Comparison of ENCODE assay signal across 10 mouse cellular contexts in the genomic region with DNA sequence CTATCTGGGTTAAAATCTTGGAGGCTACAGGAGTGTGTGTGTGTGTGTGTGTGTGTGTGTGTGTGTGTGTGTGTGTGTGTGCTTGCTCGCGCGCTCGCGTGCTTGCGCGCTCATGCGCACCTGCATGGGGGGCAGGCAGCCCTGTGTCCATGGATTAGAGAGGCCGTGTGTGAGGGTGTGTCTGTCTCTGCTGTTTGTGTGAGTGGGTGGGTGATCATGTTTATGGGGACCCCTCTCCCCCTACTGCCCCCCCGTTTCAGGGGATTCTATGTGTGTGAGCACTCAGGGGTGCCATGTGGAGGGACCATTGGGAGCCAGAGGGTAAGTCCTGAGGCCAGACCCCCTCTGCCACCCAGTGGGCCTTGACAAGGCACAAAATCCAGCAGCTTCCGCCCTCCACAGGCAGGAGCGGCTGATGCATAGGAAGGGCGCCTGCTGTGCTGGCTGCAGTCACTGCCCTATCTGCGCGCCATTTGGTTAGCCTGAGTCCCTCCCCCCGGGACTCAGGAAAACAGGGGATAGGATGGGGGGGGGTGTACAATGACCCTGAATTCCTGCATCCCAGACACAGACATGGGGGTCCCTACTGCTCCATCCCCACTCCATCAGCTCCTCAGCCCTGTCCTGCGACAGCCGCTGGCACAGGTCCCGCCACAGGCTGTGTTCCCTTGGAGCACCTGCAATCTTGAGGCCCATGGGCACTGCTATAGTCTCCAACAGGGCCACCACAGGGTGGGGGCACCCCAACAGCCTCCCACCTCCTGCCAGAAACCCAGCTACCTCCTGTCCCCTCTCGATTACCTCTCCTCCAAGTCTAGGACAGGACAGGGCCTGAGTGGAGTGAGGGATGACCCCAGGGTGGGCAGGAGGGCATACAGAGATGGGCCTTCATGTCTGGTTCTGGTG. TPM values are rescaled to one million over a fixed set of nuclear protein-coding genes. Genes with fewer than 3 reads are reported as not detected.
A peak's percentile ranks its signal among the peaks of the same experiment; 100 is the strongest.
DNase-seq lines count a peak whose midpoint lies in the region; ATAC-seq lines count a peak whose summit lies in the region.
"Had no signal": no experiment of that assay in that cellular context is flagged by ENCODE, and none has a peak within 500 bp of the region (broad histone marks: within the 10 kb centered on the region; RNA-seq: fewer than 3 reads in every experiment).

No protein-coding gene starts in this region.

- DNase-seq in frontal cortex, postnatal 36 days (ENCODE audit: low spot score in 2 of 2): no peak
- peak; percentile 55 for DNase-seq in right cerebral cortex, postnatal 4 days
- no peak for DNase-seq in right cerebral cortex, adult 18-20 months
- no peak for DNase-seq in limb, embryonic 10.5 days (ENCODE audit: low spot score)
- no peak for DNase-seq in gastrocnemius, postnatal 14 days
- DNase-seq in ovary, postnatal 14 days (ENCODE audit: low spot score): no peak
- DNase-seq: liver, embryonic 13.5 days; thymus, postnatal 14 days had no signal

- intact Hi-C loops in gastrocnemius, postnatal 14 days (cut with DNase I; ENCODE audit: low total_unique reads): no loop called here

- H3K9me3 ChIP-seq in limb, embryonic 10.5 days (replicated peaks): no peaks in the 10 kb centered on the region
- H3K9me3 ChIP-seq: liver, embryonic 13.5 days had no signal

- 5% methylated on average over 19 of the region's 20 CpGs for WGBS in limb, embryonic 10.5 days

- H3K4me1 ChIP-seq in limb, embryonic 10.5 days: peaks cover 35% of the 10 kb centered on the region
- H3K4me1 ChIP-seq: liver, embryonic 13.5 days had no signal

- H3K27ac ChIP-seq in limb, embryonic 10.5 days: no peak overlapping the region
- H3K27ac ChIP-seq: liver, embryonic 13.5 days had no signal

- ATAC-seq in frontal cortex, adult (ENCODE audit: low TSS enrichment): 0 out of 2 replicates have a peak, but pooled peaks have one; percentile 21
- ATAC-seq in megakaryocyte progenitor cell, adult 5-6 weeks (replicated peaks; ENCODE audit: poor library complexity): no peak

- peak overlapping the region; percentile 39 for H3K4me3 ChIP-seq in limb, embryonic 10.5 days
- H3K4me3 ChIP-seq: liver, embryonic 13.5 days had no signal

- H3K36me3 ChIP-seq in limb, embryonic 10.5 days: no peaks in the 10 kb centered on the region
- H3K36me3 ChIP-seq: liver, embryonic 13.5 days had no signal

- peaks cover 100% of the 10 kb centered on the region for H3K27me3 ChIP-seq in limb, embryonic 10.5 days (ENCODE audit: low read depth, poor library complexity, severe bottlenecking)

RNA-seq across cellular contexts. Expression of a gene that starts 14.7 kb away (rescaled TPM):
- polyA plus RNA-seq in limb, embryonic 10.5 days (2016; fragmentation: Nextera tagmentation; extraction: Ambion mirVana): 0.06 and 0.21 TPM in 2 replicates
- total RNA-seq in gastrocnemius, postnatal 14 days (2021): 1 to 10 TPM in 1 of 2 experiments, under 1 TPM in 1; 0.51 to 1.3 TPM
- not detected in 2 replicates for total RNA-seq in megakaryocyte progenitor cell, adult 5-6 weeks (2015)
- not detected in 2 replicates for total RNA-seq in megakaryocyte progenitor cell, adult 5-6 weeks (2017)
- polyA plus RNA-seq: liver, embryonic 13.5 days had no signal

RNA-seq across cellular contexts. Expression of a gene that starts 21.7 kb away (rescaled TPM):
- not detected in 2 replicates for polyA plus RNA-seq in limb, embryonic 10.5 days (2016; fragmentation: Nextera tagmentation; extraction: Ambion mirVana)
- total RNA-seq in gastrocnemius, postnatal 14 days (2021): not detected
- not detected in 2 replicates for total RNA-seq in megakaryocyte progenitor cell, adult 5-6 weeks (2015)
- total RNA-seq in megakaryocyte progenitor cell, adult 5-6 weeks (2017): not detected in 2 replicates

RNA-seq across cellular contexts. Expression of a gene that starts 24.3 kb away (rescaled TPM):
- 72.6 and 73.3 TPM in 2 replicates for polyA plus RNA-seq in limb, embryonic 10.5 days (2016; fragmentation: Nextera tagmentation; extraction: Ambion mirVana)
- total RNA-seq in gastrocnemius, postnatal 14 days (2021): 10 to 100 TPM; 60.2 to 73.5 TPM
- total RNA-seq in megakaryocyte progenitor cell, adult 5-6 weeks (2015): 27.5 and 35.2 TPM in 2 replicates
- total RNA-seq in megakaryocyte progenitor cell, adult 5-6 weeks (2017): 17.4 and 22.6 TPM in 2 replicates

RNA-seq across cellular contexts. Expression of a gene that starts 52.8 kb away (rescaled TPM):
- 78.6 and 91.4 TPM in 2 replicates for polyA plus RNA-seq in limb, embryonic 10.5 days (2016; fragmentation: Nextera tagmentation; extraction: Ambion mirVana)
- 10 to 100 TPM; 44.1 to 48.8 TPM for total RNA-seq in gastrocnemius, postnatal 14 days (2021)
- 60.6 and 62.7 TPM in 2 replicates for total RNA-seq in megakaryocyte progenitor cell, adult 5-6 weeks (2015)
- total RNA-seq in megakaryocyte progenitor cell, adult 5-6 weeks (2017): 30.4 and 38.3 TPM in 2 replicates

RNA-seq across cellular contexts. Expression of a gene that starts 52.9 kb away (rescaled TPM):
- polyA plus RNA-seq in limb, embryonic 10.5 days (2016; fragmentation: Nextera tagmentation; extraction: Ambion mirVana): 10.6 and 16.5 TPM in 2 replicates
- 1 to 10 TPM; 3.8 to 4.7 TPM for total RNA-seq in gastrocnemius, postnatal 14 days (2021)
- 1.2 and 2.5 TPM in 2 replicates for total RNA-seq in megakaryocyte progenitor cell, adult 5-6 weeks (2015)
- 0.30 and 1.7 TPM in 2 replicates for total RNA-seq in megakaryocyte progenitor cell, adult 5-6 weeks (2017)
